Mouse (Mus musculus): ENCODE measurements around the gene Tars2. TPM values are rescaled to one million over a fixed set of nuclear protein-coding genes. Genes with fewer than 3 reads are reported as not detected.
A peak's percentile ranks its signal among the peaks of the same experiment; 100 is the strongest.

The Tars2 gene
- polyA plus RNA-seq, 1 experiment from 2014 or later, result 49.6 TPM

DNA sequence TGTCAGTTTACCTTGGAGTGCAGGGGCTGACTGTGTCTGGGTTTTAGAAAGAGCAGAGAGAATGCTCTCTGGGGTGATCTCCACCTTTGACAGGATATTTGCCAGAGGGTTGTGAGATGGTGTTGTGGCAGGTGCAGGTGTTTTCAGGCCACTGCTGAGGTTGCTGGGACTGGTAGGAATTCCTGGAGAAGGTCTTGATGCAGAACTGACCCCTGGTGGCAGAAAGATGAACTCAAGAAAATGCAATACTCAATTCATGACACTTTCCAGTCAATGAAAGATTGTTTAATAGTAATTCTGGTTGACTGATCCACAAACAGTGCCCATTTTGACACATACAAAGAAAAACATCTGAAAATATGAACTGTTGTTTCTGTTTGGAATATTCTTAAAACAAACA, 12.0 kb upstream of the Tars2 start:
- Histone ChIP-seq H3K27me3 (ENCODE audit: control insufficient read depth, insufficient read depth, low read length) (no peaks in the 10 kb centered on the region), H3K4me2 (no peak overlapping the region), H3K4me3 (ENCODE audit: low read depth, low read length) (no peak overlapping the region), H3K9ac (ENCODE audit: low read length) (no peak overlapping the region), H3K27ac (ENCODE audit: low read depth, low read length) (no peak overlapping the region), H3K4me1 (ENCODE audit: control insufficient read depth, insufficient read depth, low read length) (no peaks in the 10 kb centered on the region), H3K36me3 (ENCODE audit: control insufficient read depth, insufficient read depth, low read length) (peaks cover 12% of the 10 kb centered on the region), H3K9me3 (ENCODE audit: control insufficient read depth, low read length) (no peaks in the 10 kb centered on the region)
- no peak for ATAC-seq (ENCODE audit: low FRiP score)
- peak; percentile 79 for DNase-seq (ENCODE audit: low spot score, missing footprints)

DNA sequence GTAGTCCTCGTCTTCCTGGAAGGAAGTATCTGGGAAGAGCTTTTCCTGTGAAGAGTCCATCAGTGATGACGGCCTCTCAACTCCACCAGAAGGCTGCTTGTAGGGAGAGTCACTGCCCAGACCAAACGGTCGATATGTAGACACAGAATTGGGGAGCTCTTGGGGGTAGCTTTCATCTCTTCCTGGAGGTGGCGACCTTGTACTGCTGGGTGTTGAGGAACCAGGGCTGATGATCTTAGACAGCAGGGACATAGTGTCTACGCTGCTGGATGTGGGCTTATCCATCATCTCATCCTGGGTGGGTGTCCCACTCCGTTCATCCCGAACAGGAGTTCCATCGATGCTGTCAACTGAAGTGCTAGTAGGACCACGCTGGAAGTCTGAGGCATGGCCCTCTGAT, 5.5 kb upstream of the Tars2 start:
- Histone ChIP-seq H3K9ac (ENCODE audit: low read length) (no peak overlapping the region), H3K9me3 (ENCODE audit: control insufficient read depth, low read length) (no peaks in the 10 kb centered on the region), H3K27me3 (ENCODE audit: control insufficient read depth, insufficient read depth, low read length) (no peaks in the 10 kb centered on the region), H3K4me3 (ENCODE audit: low read depth, low read length) (no peak overlapping the region), H3K4me1 (ENCODE audit: control insufficient read depth, insufficient read depth, low read length) (no peaks in the 10 kb centered on the region; the same call in 1 of the 2 replicates), H3K4me2 (no peak overlapping the region), H3K36me3 (ENCODE audit: control insufficient read depth, insufficient read depth, low read length) (peaks cover 17% of the 10 kb centered on the region), H3K27ac (ENCODE audit: low read depth, low read length) (no peak overlapping the region)
- DNase-seq (ENCODE audit: low spot score, missing footprints) (no peak), ATAC-seq (ENCODE audit: low FRiP score) (no peak)
- 93% methylated on average over 10 of the region's 10 CpGs for WGBS

DNA sequence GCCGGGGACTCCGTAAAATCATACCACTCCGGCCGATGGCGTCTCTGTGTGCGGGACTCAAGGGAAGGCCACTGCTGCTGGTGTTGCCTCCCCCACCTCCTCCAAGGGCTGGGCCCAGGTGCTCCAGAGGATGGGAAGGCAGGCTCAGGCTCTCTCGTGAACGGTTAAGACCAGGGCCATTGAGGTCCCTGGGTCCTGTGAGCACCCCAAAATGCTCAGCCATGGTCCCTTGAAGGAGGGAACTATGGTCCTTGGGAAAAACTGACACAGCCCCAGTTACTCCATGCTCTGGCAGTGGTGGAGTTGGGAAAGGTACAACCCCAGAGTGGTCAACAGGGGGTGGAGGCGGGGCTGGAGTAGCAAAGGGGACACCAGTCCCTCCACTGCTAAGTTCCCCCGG, 3.8 kb upstream of the Tars2 start:
- no peak overlapping the region for H3K4me2 ChIP-seq
- H3K9ac ChIP-seq (ENCODE audit: low read length), result no peak overlapping the region
- H3K27me3 ChIP-seq (ENCODE audit: control insufficient read depth, insufficient read depth, low read length), result no peaks in the 10 kb centered on the region
- no peak overlapping the region for H3K4me3 ChIP-seq (ENCODE audit: low read depth, low read length)
- no peaks in the 10 kb centered on the region; the same call in 1 of the 2 replicates for H3K4me1 ChIP-seq (ENCODE audit: control insufficient read depth, insufficient read depth, low read length)
- 84% methylated on average over 10 of the region's 10 CpGs for WGBS
- H3K36me3 ChIP-seq (ENCODE audit: control insufficient read depth, insufficient read depth, low read length), result peaks cover 17% of the 10 kb centered on the region
- no peak overlapping the region for H3K27ac ChIP-seq (ENCODE audit: low read depth, low read length)
- DNase-seq (ENCODE audit: low spot score, missing footprints) (peak; percentile 68), ATAC-seq (ENCODE audit: low FRiP score) (no peak)
- no peaks in the 10 kb centered on the region for H3K9me3 ChIP-seq (ENCODE audit: control insufficient read depth, low read length)

DNA sequence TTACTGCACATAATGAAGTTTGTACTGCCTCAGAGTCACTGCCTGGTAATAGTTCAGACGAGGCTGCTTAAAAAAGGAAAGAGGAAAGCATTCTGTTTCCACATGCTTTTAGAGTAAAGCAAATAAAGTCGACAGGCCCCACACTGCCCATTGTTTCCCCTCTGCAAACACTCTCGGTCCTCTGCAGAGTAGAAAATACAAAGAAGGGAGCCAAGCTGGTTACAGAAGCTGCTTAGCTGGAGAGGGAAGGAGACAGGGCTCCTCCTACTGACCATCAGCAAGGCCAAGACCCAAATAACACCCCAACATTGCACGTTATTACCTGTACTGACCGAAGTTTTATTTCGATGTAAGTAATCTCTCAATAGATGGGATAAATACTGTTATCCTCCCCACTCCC, 3.0 kb upstream of the Tars2 start:
- no peaks in the 10 kb centered on the region; the same call in 1 of the 2 replicates for H3K4me1 ChIP-seq (ENCODE audit: control insufficient read depth, insufficient read depth, low read length)
- no peak overlapping the region for H3K4me3 ChIP-seq (ENCODE audit: low read depth, low read length)
- ATAC-seq (ENCODE audit: low FRiP score) (0 out of 2 replicates have a peak, but pooled peaks have one; percentile 33), DNase-seq (ENCODE audit: low spot score, missing footprints) (peak; percentile 69)
- 45% methylated on average over 6 of the region's 6 CpGs for WGBS
- no peaks in the 10 kb centered on the region for H3K9me3 ChIP-seq (ENCODE audit: control insufficient read depth, low read length)
- H3K27ac ChIP-seq (ENCODE audit: low read depth, low read length), result no peak overlapping the region
- H3K9ac ChIP-seq (ENCODE audit: low read length), result no peak overlapping the region
- H3K4me2 ChIP-seq, result no peak overlapping the region
- peaks cover 17% of the 10 kb centered on the region for H3K36me3 ChIP-seq (ENCODE audit: control insufficient read depth, insufficient read depth, low read length)
- H3K27me3 ChIP-seq (ENCODE audit: control insufficient read depth, insufficient read depth, low read length), result no peaks in the 10 kb centered on the region

DNA sequence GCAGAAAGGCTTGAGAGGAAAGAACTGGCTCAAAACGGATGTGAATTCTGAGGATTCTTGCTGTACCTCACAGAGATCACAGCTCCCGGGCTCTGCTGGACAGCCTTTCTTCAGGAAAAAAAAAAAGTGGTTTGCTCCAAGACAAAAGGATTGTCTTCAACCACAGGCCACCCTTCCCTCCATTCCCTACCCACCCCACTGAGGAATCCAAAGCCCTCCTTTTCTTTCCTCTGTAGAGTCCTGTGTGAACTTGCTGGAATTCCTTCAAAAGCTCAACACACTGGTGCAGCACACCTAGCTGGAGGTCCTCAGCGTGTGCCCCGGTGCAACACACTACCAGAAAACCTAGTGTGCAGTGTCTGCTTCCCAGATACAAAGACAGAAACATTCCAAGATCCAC, 1.8 kb upstream of the Tars2 start:
- Histone ChIP-seq H3K4me2 (no peak overlapping the region), H3K27ac (ENCODE audit: low read depth, low read length) (no peak overlapping the region), H3K4me3 (ENCODE audit: low read depth, low read length) (no peak overlapping the region), H3K36me3 (ENCODE audit: control insufficient read depth, insufficient read depth, low read length) (peaks cover 17% of the 10 kb centered on the region), H3K27me3 (ENCODE audit: control insufficient read depth, insufficient read depth, low read length) (no peaks in the 10 kb centered on the region), H3K9ac (ENCODE audit: low read length) (no peak overlapping the region), H3K4me1 (ENCODE audit: control insufficient read depth, insufficient read depth, low read length) (no peaks in the 10 kb centered on the region; the same call in 1 of the 2 replicates), H3K9me3 (ENCODE audit: control insufficient read depth, low read length) (no peaks in the 10 kb centered on the region)
- DNase-seq (ENCODE audit: low spot score, missing footprints), result no peak
- no peak for ATAC-seq (ENCODE audit: low FRiP score)
- WGBS, result 63% methylated on average over 4 of the region's 4 CpGs

DNA sequence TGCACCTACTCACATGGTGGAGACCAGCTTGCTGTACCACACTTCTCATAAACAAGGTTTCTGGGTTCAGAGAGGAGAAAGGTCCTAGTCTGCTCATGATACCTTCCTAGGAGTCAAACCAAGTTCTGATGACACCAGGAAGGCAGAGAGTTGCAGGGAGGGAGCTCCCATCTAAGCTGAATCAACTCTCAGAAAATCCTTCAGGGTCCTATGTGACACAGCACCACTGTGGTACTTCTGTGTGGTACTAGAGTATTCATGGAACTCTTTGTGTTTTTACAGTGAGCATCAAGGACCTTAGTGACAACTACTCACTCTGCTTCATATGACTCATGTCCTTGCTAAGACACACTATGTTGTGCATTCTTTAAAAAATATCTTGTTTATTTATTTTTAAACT, 650 bp upstream of the Tars2 start:
- DNase-seq (ENCODE audit: low spot score, missing footprints), result no peak
- Histone ChIP-seq H3K9me3 (ENCODE audit: control insufficient read depth, low read length) (no peaks in the 10 kb centered on the region), H3K9ac (ENCODE audit: low read length) (no peak overlapping the region), H3K4me3 (ENCODE audit: low read depth, low read length) (no peak overlapping the region), H3K27ac (ENCODE audit: low read depth, low read length) (no peak overlapping the region), H3K36me3 (ENCODE audit: control insufficient read depth, insufficient read depth, low read length) (peaks cover 14% of the 10 kb centered on the region), H3K4me2 (no peak overlapping the region), H3K27me3 (ENCODE audit: control insufficient read depth, insufficient read depth, low read length) (no peaks in the 10 kb centered on the region), H3K4me1 (ENCODE audit: control insufficient read depth, insufficient read depth, low read length) (no peaks in the 10 kb centered on the region; the same call in 1 of the 2 replicates)
- ATAC-seq (ENCODE audit: low FRiP score), result no peak

DNA sequence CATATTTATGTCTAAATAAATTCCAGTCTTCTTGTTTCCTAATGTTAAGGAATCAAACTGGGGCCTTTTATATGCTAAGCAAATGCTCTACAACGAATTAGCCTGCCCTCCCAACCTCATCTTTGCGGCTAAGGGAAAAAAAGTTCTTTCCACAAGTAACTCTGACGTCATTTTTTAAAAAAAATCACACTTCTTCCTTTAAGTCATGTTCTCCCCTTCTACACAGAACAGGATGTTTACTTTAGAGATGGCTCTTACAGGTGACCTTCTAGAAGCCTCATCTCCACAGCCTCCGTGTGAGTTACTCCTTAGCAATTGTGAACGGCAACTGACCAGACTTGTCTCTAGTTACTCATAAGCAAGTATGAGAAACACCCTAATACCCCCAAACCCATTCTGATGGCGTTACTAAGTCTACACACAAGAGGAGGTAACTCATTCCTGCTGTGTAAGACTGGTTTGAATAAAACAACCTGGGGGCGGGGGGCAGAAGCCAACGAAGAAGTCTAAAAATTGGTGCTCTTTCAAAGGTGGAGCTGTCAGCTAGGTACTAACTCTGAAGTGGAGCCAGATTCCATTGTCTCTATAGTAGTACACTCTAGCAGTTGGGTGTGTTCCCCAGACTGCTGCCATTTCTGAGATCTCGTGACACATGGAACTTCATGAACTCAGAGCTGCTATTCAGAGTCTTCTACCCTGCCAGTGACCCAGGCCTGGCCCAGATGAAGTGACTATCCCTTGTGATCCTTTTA, 1.4 kb downstream of the Tars2 start:
- H3K36me3 ChIP-seq (ENCODE audit: control insufficient read depth, insufficient read depth, low read length), result no peaks in the 10 kb centered on the region; the same call in 1 of the 2 replicates
- H3K27ac ChIP-seq (ENCODE audit: low read depth, low read length), result no peak overlapping the region
- ATAC-seq (ENCODE audit: low FRiP score) (no peak), DNase-seq (ENCODE audit: low spot score, missing footprints) (no peak)
- H3K27me3 ChIP-seq (ENCODE audit: control insufficient read depth, insufficient read depth, low read length), result no peaks in the 10 kb centered on the region
- no peaks in the 10 kb centered on the region for H3K9me3 ChIP-seq (ENCODE audit: control insufficient read depth, low read length)
- no peak overlapping the region for H3K4me2 ChIP-seq
- H3K9ac ChIP-seq (ENCODE audit: low read length), result no peak overlapping the region
- 56% methylated on average over 9 of the region's 9 CpGs for WGBS
- H3K4me1 ChIP-seq (ENCODE audit: control insufficient read depth, insufficient read depth, low read length), result no peaks in the 10 kb centered on the region; the same call in 1 of the 2 replicates
- H3K4me3 ChIP-seq (ENCODE audit: low read depth, low read length), result no peak overlapping the region

DNA sequence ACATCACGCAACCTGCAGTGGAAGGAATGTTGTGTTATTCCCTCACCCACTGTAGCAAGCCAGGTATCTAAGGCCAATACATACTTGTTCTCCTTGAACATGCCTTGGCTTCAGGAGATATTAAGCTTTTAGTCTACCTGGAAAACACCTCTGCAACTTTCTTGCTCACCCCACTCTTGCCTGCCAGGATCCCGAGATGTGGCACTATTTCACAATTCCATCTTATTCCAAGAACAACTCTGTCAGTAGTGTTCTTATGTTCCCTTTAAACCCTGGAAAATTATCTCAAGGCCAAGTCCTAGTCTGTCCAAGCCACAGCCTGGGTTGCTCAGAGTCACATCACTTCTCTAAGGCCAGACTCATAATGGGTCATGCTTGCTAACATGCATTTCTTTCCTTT, 3.2 kb downstream of the Tars2 start:
- DNase-seq (ENCODE audit: low spot score, missing footprints) (no peak), ATAC-seq (ENCODE audit: low FRiP score) (no peak)
- Histone ChIP-seq H3K27ac (ENCODE audit: low read depth, low read length) (no peak overlapping the region), H3K4me2 (no peak overlapping the region), H3K9ac (ENCODE audit: low read length) (no peak overlapping the region), H3K9me3 (ENCODE audit: control insufficient read depth, low read length) (no peaks in the 10 kb centered on the region), H3K4me1 (ENCODE audit: control insufficient read depth, insufficient read depth, low read length) (no peaks in the 10 kb centered on the region; the same call in 1 of the 2 replicates), H3K27me3 (ENCODE audit: control insufficient read depth, insufficient read depth, low read length) (no peaks in the 10 kb centered on the region), H3K36me3 (ENCODE audit: control insufficient read depth, insufficient read depth, low read length) (no peaks in the 10 kb centered on the region), H3K4me3 (ENCODE audit: low read depth, low read length) (no peak overlapping the region)
- WGBS, result 87% methylated on average over 2 of the region's 2 CpGs

DNA sequence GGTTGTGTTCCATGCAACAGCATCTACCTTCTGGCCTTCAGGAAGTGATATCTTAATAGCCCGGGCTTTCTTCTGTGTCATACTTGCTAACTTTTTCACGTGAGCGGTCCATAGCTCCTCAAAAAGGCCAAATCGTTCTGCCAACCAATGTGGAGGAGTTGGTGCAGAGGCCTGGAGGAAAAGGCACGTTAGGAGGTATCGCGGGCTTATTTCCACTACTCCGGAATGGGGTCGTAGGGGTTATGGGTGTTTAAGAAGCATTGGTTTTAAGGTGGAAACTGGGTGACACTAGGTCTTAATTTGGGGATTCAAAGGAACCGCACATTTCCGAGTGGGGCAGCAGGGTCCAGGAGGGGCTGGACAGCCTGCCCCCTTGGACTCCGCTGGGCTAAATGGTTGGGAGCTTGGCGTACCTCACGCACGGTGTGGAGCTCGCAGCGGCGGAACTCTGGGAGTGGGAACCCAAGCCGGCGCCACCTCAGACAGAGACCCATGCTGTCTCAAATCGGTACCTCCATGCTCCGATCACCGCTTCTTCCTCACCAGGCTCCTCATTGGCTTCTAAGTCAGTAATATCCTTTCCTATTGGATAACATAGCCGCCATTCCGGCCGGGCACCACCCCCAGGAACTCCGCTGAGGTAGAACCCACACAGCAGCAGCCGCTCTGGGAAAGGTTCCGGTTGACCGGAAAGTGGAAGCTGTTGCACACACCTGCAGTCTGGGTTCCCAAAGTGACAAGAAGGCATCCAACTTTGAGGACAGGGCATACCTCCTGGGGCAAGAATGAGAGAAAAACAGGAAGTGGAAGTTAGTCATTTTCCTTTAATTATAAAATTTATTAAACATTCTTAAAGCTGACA, 5.4 kb downstream of the Tars2 start:
- Histone ChIP-seq H3K4me1 (ENCODE audit: control insufficient read depth, insufficient read depth, low read length) (no peaks in the 10 kb centered on the region), H3K4me2 (peak overlapping the region; percentile 65), H3K4me3 (ENCODE audit: low read depth, low read length) (peak overlapping the region; percentile 69), H3K36me3 (ENCODE audit: control insufficient read depth, insufficient read depth, low read length) (peaks cover 2% of the 10 kb centered on the region; the same call in 1 of the 2 replicates), H3K27me3 (ENCODE audit: control insufficient read depth, insufficient read depth, low read length) (no peaks in the 10 kb centered on the region), H3K9me3 (ENCODE audit: control insufficient read depth, low read length) (no peaks in the 10 kb centered on the region), H3K27ac (ENCODE audit: low read depth, low read length) (no peak overlapping the region), H3K9ac (ENCODE audit: low read length) (peak overlapping the region; percentile 87)
- WGBS, result under 1% methylated on average over 30 of the region's 30 CpGs
- DNase-seq (ENCODE audit: low spot score, missing footprints), result peak; percentile 97
- peak; percentile 99 for ATAC-seq (ENCODE audit: low FRiP score)
